Mouse (Mus musculus) C2C12 (cell line): ENCODE measurements around the gene Gramd1b. TPM values are rescaled to one million over a fixed set of nuclear protein-coding genes. Genes with fewer than 3 reads are reported as not detected.

Source experiments
- H3K27me3 ChIP-seq: one replicate; pipeline ENCODE4 v1.6.1; 2011; ENCODE audit not compliant: control insufficient read depth, insufficient read depth, insufficient read length
- H3K36me3 ChIP-seq: one replicate; pipeline ENCODE4 v1.6.1; 2011; ENCODE audit not compliant: control insufficient read depth, insufficient read depth
- H3K4me3 ChIP-seq: one replicate; pipeline ENCODE4 v1.5.1; 2011; ENCODE audit warnings: mild to moderate bottlenecking, control low read depth; ENCODE audit not compliant: poor library complexity, insufficient read depth, severe bottlenecking
- H3K79me2 ChIP-seq: one replicate; pipeline ENCODE4 v1.6.1; 2011; ENCODE audit not compliant: control insufficient read depth, insufficient read depth
- H3K79me3 ChIP-seq: one replicate; pipeline ENCODE4 v1.6.1; 2011; ENCODE audit warnings: low read depth, control low read depth
- H3ac ChIP-seq: one replicate; pipeline ENCODE3; 2011; ENCODE audit warnings: low read depth; ENCODE audit not compliant: control insufficient read depth, insufficient read length
- CEBPB ChIP-seq: IDR thresholded peaks from one replicate; pipeline ENCODE4 v1.6.1; 2011; ENCODE audit warnings: low read depth, mild to moderate bottlenecking, control low read depth, moderate library complexity
- CTCF ChIP-seq: IDR thresholded peaks from one replicate; pipeline ENCODE4 v1.5.1; 2011; ENCODE audit not compliant: control insufficient read depth, insufficient read depth, insufficient read length
- FOSL1 ChIP-seq: IDR thresholded peaks from one replicate; pipeline ENCODE4 v1.8.0; 2011; ENCODE audit warnings: mild to moderate bottlenecking, low read length; ENCODE audit not compliant: poor library complexity, insufficient read depth, severe bottlenecking
- MAX ChIP-seq: IDR thresholded peaks from one replicate; pipeline ENCODE4 v1.6.1; 2011; ENCODE audit warnings: mild to moderate bottlenecking, control low read depth
- MYOD1 ChIP-seq: IDR thresholded peaks from one replicate; pipeline ENCODE4 v1.6.1; 2011; ENCODE audit warnings: low read depth; ENCODE audit not compliant: control insufficient read depth, insufficient read length
- MYOG ChIP-seq: IDR thresholded peaks from one replicate; pipeline ENCODE4 v1.6.1; 2011; ENCODE audit not compliant: control insufficient read depth, insufficient read length; ENCODE audit errors: extremely low read depth
- USF1 ChIP-seq: IDR thresholded peaks from one replicate; pipeline ENCODE4 v1.6.1; 2011; ENCODE audit warnings: low read depth, mild to moderate bottlenecking, control low read depth, moderate library complexity
- polyA plus RNA-seq: library from polyadenylated mRNA; unstranded; fragments of >200 nt; fragmentation: generic; extraction: Trizol; gene quantifications from one replicate; pipeline ENCODE4 v1.2.1, GENCODE M21; 2012; ENCODE audit warnings: missing spikeins

Gramd1b gene
- polyA plus RNA-seq, 1 experiment: 3.7 TPM

GRCm38 (mm10) chr9:40400854-40401253, 130.3 kb downstream of the Gramd1b start:
- H3K79me3 ChIP-seq: no peaks in the 10 kb centered on the region
- TF ChIP-seq FOSL1 (no peak), CEBPB (no peak), USF1 (no peak), MYOG (no peak), MAX (no peak), MYOD1 (no peak), CTCF (no peak)
- no peak overlapping the region for H3ac ChIP-seq
- H3K79me2 ChIP-seq: no peaks in the 10 kb centered on the region
- H3K27me3 ChIP-seq: no peaks in the 10 kb centered on the region
- no peaks in the 10 kb centered on the region for H3K36me3 ChIP-seq
- no peak overlapping the region for H3K4me3 ChIP-seq

GRCm38 (mm10) chr9:40400171-40400570, 131.0 kb downstream of the Gramd1b start:
- no peaks in the 10 kb centered on the region for H3K79me3 ChIP-seq
- H3K36me3 ChIP-seq: no peaks in the 10 kb centered on the region
- no peak overlapping the region for H3ac ChIP-seq
- TF ChIP-seq MYOG (no peak), CTCF (no peak), USF1 (no peak), MYOD1 (no peak), MAX (no peak), CEBPB (no peak)
- H3K4me3 ChIP-seq: no peak overlapping the region
- no peaks in the 10 kb centered on the region for H3K27me3 ChIP-seq
- no peaks in the 10 kb centered on the region for H3K79me2 ChIP-seq

- Histone ChIP-seq H3K79me3 (no peaks in the 10 kb centered on the region), H3K4me3 (no peak overlapping the region), H3K79me2 (no peaks in the 10 kb centered on the region), H3ac (no peak overlapping the region), H3K27me3 (no peaks in the 10 kb centered on the region), H3K36me3 (no peaks in the 10 kb centered on the region)
- TF ChIP-seq CTCF (no peak), CEBPB (no peak), FOSL1 (no peak), MYOG (no peak), USF1 (no peak)
Observed at GRCm38 (mm10) chr9:40399359-40399932, 131.7 kb downstream of the Gramd1b start.

GRCm38 (mm10) chr9:40397471-40398245, 133.5 kb downstream of the Gramd1b start:
- Histone ChIP-seq H3ac (no peak overlapping the region), H3K79me2 (no peaks in the 10 kb centered on the region), H3K79me3 (no peaks in the 10 kb centered on the region), H3K36me3 (no peaks in the 10 kb centered on the region), H3K4me3 (no peak overlapping the region), H3K27me3 (no peaks in the 10 kb centered on the region)
- TF ChIP-seq USF1: no peak
- TF ChIP-seq MAX: no peak
- TF ChIP-seq MYOG: no peak
- no peak for TF ChIP-seq MYOD1
- no peak for TF ChIP-seq CTCF
- no peak for TF ChIP-seq FOSL1

- TF ChIP-seq MYOG (no peak), CEBPB (no peak), MAX (no peak), USF1 (no peak), FOSL1 (no peak), MYOD1 (no peak), CTCF (no peak)
- no peaks in the 10 kb centered on the region for H3K36me3 ChIP-seq
- no peaks in the 10 kb centered on the region for H3K79me2 ChIP-seq
- H3K79me3 ChIP-seq: no peaks in the 10 kb centered on the region
- H3K4me3 ChIP-seq: no peak overlapping the region
- H3K27me3 ChIP-seq: no peaks in the 10 kb centered on the region
- no peak overlapping the region for H3ac ChIP-seq
Observed at GRCm38 (mm10) chr9:40397036-40397435, 134.1 kb downstream of the Gramd1b start.
